Mouse (Mus musculus) stomach, embryonic 15.5 days (tissue): ENCODE data around the gene Bptf. TPM values are rescaled to one million over a fixed set of nuclear protein-coding genes. Genes with fewer than 3 reads are reported as not detected.
"Not testable (repeated sequence)": the region's sequence is repeated elsewhere in the genome, so short reads cannot be mapped to it uniquely, and the experiment has no call there.

Experiments
- ATAC-seq: fragments of 200-750 bp; cut with Nextera tagmentation; 2 replicates; pipeline ENCODE4 v1.8.0; 2017; ENCODE audit warnings: low read depth, moderate number of reproducible peaks, moderate TSS enrichment; ENCODE audit not compliant: insufficient read depth, low FRiP score
- H3K27ac ChIP-seq: fragments of 300-500 bp; sonication (generic); 2 replicates; pipeline ENCODE4 v1.5.1; 2015; ENCODE audit warnings: mild to moderate bottlenecking, inconsistent platforms
- H3K27me3 ChIP-seq: fragments of 300-500 bp; sonication (generic); replicated peaks from 2 replicates; pipeline ENCODE4 v1.6.1; 2015; ENCODE audit warnings: inconsistent platforms
- H3K36me3 ChIP-seq: fragments of 300-500 bp; sonication (generic); 2 replicates; pipeline ENCODE4 v1.6.1; 2015; ENCODE audit warnings: inconsistent platforms
- H3K4me1 ChIP-seq: fragments of 300-500 bp; sonication (generic); 2 replicates; pipeline ENCODE4 v1.6.1; 2015; ENCODE audit warnings: inconsistent platforms
- H3K4me2 ChIP-seq: fragments of 300-500 bp; sonication (generic); 2 replicates; pipeline ENCODE4 v1.6.1; 2015; ENCODE audit warnings: mild to moderate bottlenecking, inconsistent platforms
- H3K4me3 ChIP-seq: fragments of 300-500 bp; sonication (generic); replicated peaks from 2 replicates; pipeline ENCODE4 v1.5.1; 2015; ENCODE audit warnings: inconsistent platforms
- H3K9ac ChIP-seq: fragments of 300-500 bp; sonication (generic); 2 replicates; pipeline ENCODE4 v1.6.1; 2015; ENCODE audit warnings: inconsistent platforms
- H3K9me3 ChIP-seq: fragments of 300-500 bp; sonication (generic); 2 replicates; pipeline ENCODE4 v1.6.1; 2016; ENCODE audit warnings: inconsistent platforms
- WGBS: fragments of 180-500 bp; shearing (Covaris S2); methylation state at CpG from one replicate; pipeline ENCODE4 v1.1.7; 2015; 5-methylcytosine and 5-hydroxymethylcytosine counted together
- polyA plus RNA-seq: library from polyadenylated mRNA; unstranded; fragments of >200 nt; fragmentation: Nextera tagmentation; extraction: Ambion mirVana; gene quantifications from 2 replicates; pipeline ENCODE4 v1.2.1, GENCODE M21; 2015

Gene Bptf
- polyA plus RNA-seq, 1 experiment from 2014 or later: 28.4 TPM

GRCm38 (mm10) chr11:107025411-107026321, 106.3 kb downstream of the Bptf start, which contains the start of gene 1810010H24Rik:
Gene 1810010H24Rik (plus strand): TSS chr11:107025681.
- peak within 1 kb of the TSS; percentile 53 for H3K27ac ChIP-seq
- H3K4me2 ChIP-seq: peak within 1 kb of the TSS; percentile 95
- peak within 1 kb of the TSS; percentile 49 for H3K4me3 ChIP-seq
- ATAC-seq: no peak
- H3K9ac ChIP-seq: peak within 1 kb of the TSS; percentile 38; the same call in 1 of the 2 replicates
- under 1% methylated on average over 45 of the region's 45 CpGs for WGBS
- H3K36me3 ChIP-seq: no peaks in the 10 kb centered on the region
- H3K4me1 ChIP-seq: peaks cover 20% of the 10 kb centered on the region
- no peaks in the 10 kb centered on the region for H3K27me3 ChIP-seq
- H3K9me3 ChIP-seq: no peaks in the 10 kb centered on the region

DNA sequence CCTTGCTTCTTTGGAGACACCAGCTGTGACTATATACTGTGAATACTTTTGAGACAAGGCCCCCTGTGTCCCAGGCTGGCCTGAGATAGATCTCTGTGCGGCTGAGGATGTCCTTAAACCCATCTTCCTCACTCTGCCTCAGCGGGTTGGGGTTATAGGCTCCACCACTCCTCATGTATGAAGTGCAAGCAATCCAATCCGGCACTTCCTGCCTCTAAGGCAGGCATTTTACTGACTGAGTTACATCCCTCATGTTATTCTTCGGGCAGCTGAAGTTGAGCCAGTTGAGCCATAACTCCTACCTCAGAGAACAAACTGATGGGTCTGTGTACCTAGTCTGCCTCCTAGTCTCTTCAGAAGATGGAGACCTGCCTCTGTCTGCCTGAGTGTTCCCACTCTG, 107.5 kb downstream of the Bptf start:
- Histone ChIP-seq H3K4me3 (no peak overlapping the region), H3K4me1 (peaks cover 20% of the 10 kb centered on the region), H3K27ac (no peak overlapping the region), H3K27me3 (no peaks in the 10 kb centered on the region), H3K4me2 (peak overlapping the region; percentile 95; the same call in 1 of the 2 replicates), H3K9me3 (no peaks in the 10 kb centered on the region), H3K9ac (no peak overlapping the region), H3K36me3 (no peaks in the 10 kb centered on the region)
- no peak for ATAC-seq
- 48% methylated on average over 4 of the region's 4 CpGs for WGBS

- ATAC-seq: peak; percentile 27; the same call in 1 of the 2 replicates
- Histone ChIP-seq H3K27ac (peak overlapping the region; percentile 32; the same call in 1 of the 2 replicates), H3K9ac (no peak overlapping the region)
Observed at GRCm38 (mm10) chr11:107022050-107022683, 109.8 kb downstream of the Bptf start.

DNA sequence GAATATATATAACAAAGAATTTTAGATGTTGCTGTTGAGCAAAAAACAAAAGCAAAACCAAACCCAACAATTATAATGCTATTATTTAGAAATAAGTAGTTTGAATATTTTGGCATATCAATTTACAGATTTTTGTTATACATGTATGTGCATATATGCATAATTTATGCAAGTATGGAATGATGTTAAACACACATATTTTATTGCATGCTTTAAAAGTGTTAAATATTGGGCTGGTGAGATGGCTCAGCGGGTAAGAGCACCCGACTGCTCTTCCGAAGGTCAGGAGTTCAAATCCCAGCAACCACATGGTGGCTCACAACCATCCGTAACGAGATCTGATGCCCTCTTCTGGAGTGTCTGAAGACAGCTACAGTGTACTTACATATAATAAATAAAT, 112.2 kb downstream of the Bptf start:
- WGBS: 88% methylated on average over 5 of the region's 5 CpGs
- H3K9me3 ChIP-seq, H3K4me1 ChIP-seq, H3K4me3 ChIP-seq, H3K27me3 ChIP-seq, ATAC-seq, H3K9ac ChIP-seq, H3K4me2 ChIP-seq, H3K27ac ChIP-seq, H3K36me3 ChIP-seq: not testable (repeated sequence)

More at GRCm38 (mm10) chr11:107022050-107022683, 109.8 kb downstream of the Bptf start:
- Histone ChIP-seq H3K36me3 (no peaks in the 10 kb centered on the region), H3K27me3 (no peaks in the 10 kb centered on the region), H3K4me1 (peaks cover 17% of the 10 kb centered on the region), H3K4me3 (no peak overlapping the region), H3K9me3 (no peaks in the 10 kb centered on the region), H3K4me2 (no peak overlapping the region)
- 69% methylated on average over 13 of the region's 13 CpGs for WGBS

GRCm38 (mm10) chr11:107019318-107019717, 112.6 kb downstream of the Bptf start:
- Histone ChIP-seq H3K9me3 (no peaks in the 10 kb centered on the region), H3K27me3 (no peaks in the 10 kb centered on the region), H3K27ac (no peak overlapping the region), H3K36me3 (no peaks in the 10 kb centered on the region), H3K4me2 (no peak overlapping the region), H3K9ac (no peak overlapping the region), H3K4me3 (no peak overlapping the region), H3K4me1 (no peaks in the 10 kb centered on the region)
- no peak for ATAC-seq
- WGBS: 67% methylated on average over 4 of the region's 4 CpGs

- no peak for ATAC-seq
- Histone ChIP-seq H3K9ac (no peak overlapping the region), H3K4me3 (no peak overlapping the region), H3K4me2 (no peak overlapping the region), H3K36me3 (no peaks in the 10 kb centered on the region), H3K9me3 (no peaks in the 10 kb centered on the region), H3K27ac (no peak overlapping the region), H3K4me1 (no peaks in the 10 kb centered on the region), H3K27me3 (no peaks in the 10 kb centered on the region)
- WGBS: 30% methylated on average over 8 of the region's 8 CpGs
Observed at GRCm38 (mm10) chr11:107018606-107019005, 113.3 kb downstream of the Bptf start.

- Histone ChIP-seq H3K36me3 (no peaks in the 10 kb centered on the region), H3K9me3 (no peaks in the 10 kb centered on the region), H3K4me1 (no peaks in the 10 kb centered on the region), H3K9ac (no peak overlapping the region), H3K4me3 (no peak overlapping the region), H3K27ac (no peak overlapping the region), H3K4me2 (no peak overlapping the region), H3K27me3 (no peaks in the 10 kb centered on the region)
- ATAC-seq: no peak
- WGBS: 54% methylated on average over 6 of the region's 6 CpGs
Observed at GRCm38 (mm10) chr11:107017339-107017886, 114.5 kb downstream of the Bptf start.

DNA sequence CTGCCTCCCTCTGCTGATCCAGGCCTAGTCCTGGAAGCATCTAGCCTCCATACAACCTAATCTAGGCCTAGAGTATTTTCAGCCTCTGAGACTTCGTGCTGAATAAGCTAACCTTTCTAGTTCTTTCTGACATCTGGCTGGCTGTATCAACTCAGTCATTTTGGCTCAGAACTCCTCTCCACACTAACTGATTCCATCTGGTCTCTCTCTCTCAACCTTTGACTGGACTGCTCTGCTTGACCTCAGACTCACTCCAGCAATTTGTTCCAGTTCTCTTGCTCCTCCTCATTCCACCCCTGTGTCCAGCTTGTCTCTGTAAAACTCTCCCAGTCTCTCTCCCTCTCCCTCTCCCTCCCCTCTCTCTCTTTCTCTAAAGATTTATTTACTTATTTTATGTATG, 115.0 kb downstream of the Bptf start:
- H3K9me3 ChIP-seq: no peaks in the 10 kb centered on the region
- H3K36me3 ChIP-seq: no peaks in the 10 kb centered on the region
- ATAC-seq: no peak
- H3K4me2 ChIP-seq: no peak overlapping the region
- no peak overlapping the region for H3K4me3 ChIP-seq
- WGBS: 25% methylated on average over 1 of the region's 1 CpGs
- H3K27me3 ChIP-seq: no peaks in the 10 kb centered on the region
- H3K4me1 ChIP-seq: no peaks in the 10 kb centered on the region
- H3K27ac ChIP-seq: no peak overlapping the region
- no peak overlapping the region for H3K9ac ChIP-seq

- not testable (repeated sequence) for H3K4me2 ChIP-seq, H3K9ac ChIP-seq, H3K9me3 ChIP-seq, H3K4me3 ChIP-seq, H3K36me3 ChIP-seq, H3K27me3 ChIP-seq, H3K27ac ChIP-seq, H3K4me1 ChIP-seq, ATAC-seq
- 69% methylated on average over 11 of the region's 11 CpGs for WGBS
Observed at GRCm38 (mm10) chr11:107015535-107016187, 116.3 kb downstream of the Bptf start.

DNA sequence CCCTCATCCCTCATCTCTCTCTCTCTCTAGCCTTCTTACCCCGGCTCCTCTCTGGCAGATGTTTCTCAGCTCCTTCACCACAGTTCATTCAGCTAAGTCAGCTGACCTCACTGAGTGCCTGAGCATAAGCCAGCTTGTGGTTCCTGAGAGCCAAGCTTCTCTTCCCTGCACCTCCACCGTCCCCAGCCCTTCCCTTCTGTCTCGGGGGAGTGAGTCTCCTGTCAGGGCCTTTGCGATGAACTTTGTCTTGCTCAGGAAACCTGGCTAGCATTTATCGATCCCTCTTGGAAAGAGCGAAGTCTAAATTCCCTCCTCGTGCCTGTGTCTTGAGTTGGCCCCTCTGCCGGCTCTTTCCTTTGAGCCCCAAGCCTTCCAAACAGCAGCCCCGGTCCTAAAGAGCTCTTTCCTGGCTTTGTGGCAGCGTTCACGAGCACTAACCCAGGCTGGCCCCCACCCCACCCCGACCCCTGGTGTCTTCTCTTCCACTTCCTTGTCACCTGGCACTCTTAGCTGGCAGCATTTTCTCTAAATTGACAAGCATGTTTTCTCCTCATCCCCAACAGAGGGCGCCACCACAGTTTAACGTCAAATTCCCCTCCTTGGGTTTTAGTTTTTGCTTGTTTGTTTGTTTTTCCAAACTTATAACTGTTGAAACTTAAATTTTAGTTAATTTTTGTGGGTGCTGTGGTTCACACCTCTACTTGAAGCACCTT, 117.2 kb downstream of the Bptf start:
- Histone ChIP-seq H3K27ac (no peak overlapping the region), H3K9me3 (no peaks in the 10 kb centered on the region), H3K4me1 (peaks cover 8% of the 10 kb centered on the region; the same call in 1 of the 2 replicates), H3K4me2 (0 out of 2 replicates have a peak overlapping the region, but pooled peaks have one; percentile 16), H3K9ac (no peak overlapping the region), H3K27me3 (no peaks in the 10 kb centered on the region), H3K36me3 (no peaks in the 10 kb centered on the region), H3K4me3 (no peak overlapping the region)
- no peak for ATAC-seq
- WGBS: 33% methylated on average over 14 of the region's 14 CpGs

- ATAC-seq: no peak
- Histone ChIP-seq H3K4me2 (no peak overlapping the region), H3K36me3 (no peaks in the 10 kb centered on the region), H3K9me3 (no peaks in the 10 kb centered on the region), H3K4me3 (no peak overlapping the region), H3K9ac (no peak overlapping the region), H3K4me1 (peaks cover 8% of the 10 kb centered on the region; the same call in 1 of the 2 replicates), H3K27me3 (no peaks in the 10 kb centered on the region), H3K27ac (no peak overlapping the region)
- WGBS: 73% methylated on average over 11 of the region's 11 CpGs
Observed at GRCm38 (mm10) chr11:107014020-107014585, 117.8 kb downstream of the Bptf start.
